Mouse (Mus musculus) kidney, embryonic 14.5 days (tissue): Measurements from ENCODE around the gene Tc2n. TPM values are rescaled to one million over a fixed set of nuclear protein-coding genes. Genes with fewer than 3 reads are reported as not detected.

Experiments
- ATAC-seq: fragments of 200-750 bp; cut with Nextera tagmentation; 2 replicates; pipeline ENCODE4 v1.8.0; 2017; ENCODE audit warnings: moderate number of reproducible peaks, mild to moderate bottlenecking, moderate TSS enrichment, moderate library complexity; ENCODE audit not compliant: low FRiP score, low TSS enrichment
- H3K27ac ChIP-seq: fragments of 300-500 bp; sonication (generic); 2 replicates; pipeline ENCODE4 v1.5.1; 2014; ENCODE audit warnings: low read depth, mild to moderate bottlenecking, low read length, moderate library complexity, mixed read lengths
- H3K27me3 ChIP-seq: fragments of 300-500 bp; sonication (generic); 2 replicates; pipeline ENCODE4 v1.6.1; 2014; ENCODE audit warnings: mild to moderate bottlenecking, low read length; ENCODE audit not compliant: control insufficient read depth, insufficient read depth
- H3K36me3 ChIP-seq: fragments of 300-500 bp; sonication (generic); 2 replicates; pipeline ENCODE4 v1.6.1; 2014; ENCODE audit warnings: low read length, mixed read lengths; ENCODE audit not compliant: control insufficient read depth, insufficient read depth
- H3K4me1 ChIP-seq: fragments of 300-500 bp; sonication (generic); 2 replicates; pipeline ENCODE4 v1.6.1; 2014; ENCODE audit warnings: low read length, mixed read lengths; ENCODE audit not compliant: control insufficient read depth, insufficient read depth
- H3K4me2 ChIP-seq: fragments of 300-500 bp; sonication (generic); replicated peaks from 2 replicates; pipeline ENCODE4 v1.6.1; 2014; ENCODE audit warnings: low read depth, mild to moderate bottlenecking, low read length
- H3K4me3 ChIP-seq: fragments of 300-500 bp; sonication (generic); 2 replicates; pipeline ENCODE4 v1.5.1; 2014; ENCODE audit warnings: mild to moderate bottlenecking, low read length
- H3K9ac ChIP-seq: fragments of 300-500 bp; sonication (generic); 2 replicates; pipeline ENCODE4 v1.6.1; 2014; ENCODE audit warnings: low read depth, mild to moderate bottlenecking, low read length, moderate library complexity
- H3K9me3 ChIP-seq: fragments of 300-500 bp; sonication (generic); 2 replicates; pipeline ENCODE4 v1.6.1; 2016; ENCODE audit warnings: low read length; ENCODE audit not compliant: control insufficient read depth
- WGBS: fragments of 180-500 bp; shearing (Covaris S2); extraction: QIAGEN DNeasy Blood & Tissue Kit; methylation state at CpG from one replicate; pipeline ENCODE4 v1.1.7; 2014; 5-methylcytosine and 5-hydroxymethylcytosine counted together
- polyA plus RNA-seq: library from polyadenylated mRNA; unstranded; fragments of >200 nt; fragmentation: Nextera tagmentation; extraction: Ambion mirVana; gene quantifications from 2 replicates; pipeline ENCODE4 v1.2.1, GENCODE M21; 2014

Gene Tc2n
- polyA plus RNA-seq = 0.43 and 0.62 TPM in 2 replicates

DNA sequence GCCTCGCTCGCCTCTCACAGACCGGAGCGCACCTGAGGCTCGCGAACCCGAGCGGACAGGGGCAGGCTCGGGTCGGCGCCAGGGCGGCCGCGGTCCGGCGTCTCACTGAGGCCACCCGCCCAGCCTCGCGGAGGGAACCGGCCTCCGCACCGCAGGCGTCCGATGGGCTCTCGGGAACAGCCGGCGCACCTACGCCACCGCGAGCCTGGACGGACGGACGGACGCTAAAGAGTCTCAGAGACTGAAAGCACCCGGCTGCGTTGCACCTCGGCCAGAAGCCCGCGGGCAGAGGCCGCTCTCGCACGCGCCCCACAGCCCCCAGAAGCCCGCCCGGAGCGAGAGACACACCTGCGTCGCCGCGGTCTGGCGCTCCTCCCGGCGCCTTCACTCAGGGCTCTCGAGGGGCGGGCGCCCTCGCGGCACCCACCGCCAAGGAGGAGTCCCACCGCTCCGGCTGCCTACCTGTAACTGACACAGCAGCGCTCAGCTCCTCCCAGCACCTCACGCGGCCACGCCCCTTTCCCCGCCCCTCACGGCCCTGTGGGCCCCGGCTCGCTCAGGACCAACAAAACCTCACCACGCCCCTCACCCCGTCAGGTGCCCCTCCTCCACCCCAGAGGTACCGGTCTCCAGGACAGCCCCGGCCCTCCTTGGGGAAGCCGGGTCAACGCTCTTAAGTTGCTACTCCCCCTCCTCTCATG is at the start of gene Tc2n:
Gene Tc2n, minus strand, starts transcription at position 470 of the 701 bp plus-strand sequence.
- peaks cover 10% of the 10 kb centered on the region for H3K27me3 ChIP-seq
- H3K4me1 ChIP-seq = no peaks in the 10 kb centered on the region
- no peak within 1 kb of the TSS for H3K27ac ChIP-seq
- WGBS = under 1% methylated on average over 50 of the region's 75 CpGs
- no peaks in the 10 kb centered on the region for H3K9me3 ChIP-seq
- peak within 1 kb of the TSS; percentile 99 for H3K4me2 ChIP-seq
- H3K4me3 ChIP-seq = peak within 1 kb of the TSS; percentile 54
- peak within 1 kb of the TSS; percentile 56 for H3K9ac ChIP-seq
- H3K36me3 ChIP-seq = no peaks in the 10 kb centered on the region
- ATAC-seq = peak; percentile 99

DNA sequence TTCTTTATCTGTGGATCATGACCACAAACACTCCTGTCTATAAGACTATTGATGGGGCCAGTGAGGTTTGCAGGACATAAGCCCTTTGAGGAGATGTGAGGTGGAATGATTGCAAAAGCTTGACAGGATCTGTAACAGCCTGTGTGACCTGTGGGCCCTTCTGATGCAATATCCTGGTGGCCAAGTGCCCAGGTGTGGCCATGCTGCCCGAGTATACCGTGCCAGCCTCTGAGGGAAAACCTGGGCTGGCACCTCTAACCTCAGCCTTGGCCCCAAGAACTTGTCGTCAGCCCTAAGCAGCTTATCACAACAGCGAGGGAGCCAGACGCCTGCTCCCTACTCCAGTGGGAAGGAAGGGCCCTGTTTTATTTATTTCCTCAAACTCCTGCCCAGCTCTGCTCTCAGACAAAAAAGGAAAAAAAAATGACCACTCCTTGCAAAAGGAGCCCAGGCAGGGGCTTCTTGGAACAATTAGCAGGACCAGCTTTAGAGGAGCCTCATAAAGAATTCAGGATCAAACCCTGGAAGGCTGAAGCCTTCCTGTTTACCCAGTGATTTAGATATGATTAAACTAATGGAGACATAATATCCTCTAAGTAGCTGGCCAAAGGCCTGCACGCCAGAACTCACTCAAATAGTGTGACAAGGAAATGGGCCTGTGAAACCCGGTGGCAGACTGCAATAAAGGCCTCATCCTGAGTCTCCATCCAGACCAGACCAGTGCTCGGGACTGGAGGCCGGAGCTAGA is 49.2 kb upstream of the Tc2n start:
- Histone ChIP-seq H3K4me2 (no peak overlapping the region), H3K27ac (no peak overlapping the region), H3K4me3 (no peak overlapping the region), H3K9ac (no peak overlapping the region), H3K4me1 (no peaks in the 10 kb centered on the region), H3K9me3 (no peaks in the 10 kb centered on the region), H3K36me3 (no peaks in the 10 kb centered on the region), H3K27me3 (no peaks in the 10 kb centered on the region)
- WGBS = 53% methylated on average over 9 of the region's 9 CpGs
- ATAC-seq = no peak

- no peak overlapping the region for H3K4me3 ChIP-seq
- no peaks in the 10 kb centered on the region for H3K27me3 ChIP-seq
- no peak for ATAC-seq
- no peak overlapping the region for H3K4me2 ChIP-seq
- WGBS = 78% methylated on average over 3 of the region's 3 CpGs
- H3K9me3 ChIP-seq = no peaks in the 10 kb centered on the region
- H3K9ac ChIP-seq = no peak overlapping the region
- H3K36me3 ChIP-seq = no peaks in the 10 kb centered on the region
- no peaks in the 10 kb centered on the region for H3K4me1 ChIP-seq
- no peak overlapping the region for H3K27ac ChIP-seq
Observed at GRCm38 (mm10) chr12:101766228-101766852, 48.0 kb upstream of the Tc2n start.

GRCm38 (mm10) chr12:101764870-101765269 is 46.5 kb upstream of the Tc2n start:
- no peaks in the 10 kb centered on the region for H3K27me3 ChIP-seq
- no peak overlapping the region for H3K27ac ChIP-seq
- no peaks in the 10 kb centered on the region for H3K9me3 ChIP-seq
- no peaks in the 10 kb centered on the region for H3K36me3 ChIP-seq
- no peak overlapping the region for H3K4me2 ChIP-seq
- H3K4me1 ChIP-seq = no peaks in the 10 kb centered on the region
- no peak overlapping the region for H3K9ac ChIP-seq
- 74% methylated on average over 5 of the region's 5 CpGs for WGBS
- no peak overlapping the region for H3K4me3 ChIP-seq
- no peak for ATAC-seq

- H3K9me3 ChIP-seq = no peaks in the 10 kb centered on the region
- no peak for ATAC-seq
- 49% methylated on average over 3 of the region's 3 CpGs for WGBS
Observed at GRCm38 (mm10) chr12:101763065-101763464, 44.7 kb upstream of the Tc2n start.

GRCm38 (mm10) chr12:101762054-101762453 is 43.7 kb upstream of the Tc2n start:
- ATAC-seq = no peak
- WGBS = 85% methylated on average over 5 of the region's 5 CpGs

More at GRCm38 (mm10) chr12:101763065-101763464, 44.7 kb upstream of the Tc2n start:
- H3K4me2 ChIP-seq = no peak overlapping the region
- H3K27me3 ChIP-seq = no peaks in the 10 kb centered on the region
- no peak overlapping the region for H3K27ac ChIP-seq
- no peaks in the 10 kb centered on the region for H3K4me1 ChIP-seq
- H3K4me3 ChIP-seq = no peak overlapping the region
- no peak overlapping the region for H3K9ac ChIP-seq
- H3K36me3 ChIP-seq = no peaks in the 10 kb centered on the region

DNA sequence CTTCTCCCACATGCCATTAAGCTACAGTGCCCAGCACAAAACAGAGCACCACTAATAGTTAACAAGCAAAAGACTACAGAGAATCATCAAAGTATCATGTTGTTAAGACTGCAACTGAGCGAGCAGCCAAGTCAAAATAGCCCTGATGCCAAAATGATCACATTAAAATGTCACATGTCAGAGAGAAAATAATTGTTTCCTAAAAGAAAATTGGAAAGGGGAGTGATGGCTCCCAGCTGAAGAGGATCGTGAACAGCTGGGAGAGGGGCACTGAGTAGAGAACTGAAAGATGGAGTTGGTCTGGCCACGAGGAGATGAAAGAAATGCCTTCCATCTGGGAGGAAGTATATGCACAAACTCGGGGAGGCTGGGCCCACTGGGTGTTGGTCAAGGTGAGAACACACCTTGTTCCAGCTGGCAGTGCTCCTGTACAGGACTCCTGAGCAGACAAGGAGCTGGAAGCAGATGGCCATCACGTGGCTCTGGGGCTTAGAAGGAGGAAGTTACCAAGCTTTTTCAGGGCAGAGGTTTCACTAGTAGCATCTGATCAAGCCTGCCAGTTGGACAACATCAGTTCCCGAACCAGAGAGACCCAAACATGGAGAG is 41.2 kb upstream of the Tc2n start:
- ATAC-seq = no peak
- no peaks in the 10 kb centered on the region; the same call in 1 of the 2 replicates for H3K36me3 ChIP-seq
- 58% methylated on average over 6 of the region's 6 CpGs for WGBS

More at GRCm38 (mm10) chr12:101762054-101762453, 43.7 kb upstream of the Tc2n start:
- Histone ChIP-seq H3K9ac (no peak overlapping the region), H3K4me3 (no peak overlapping the region), H3K27ac (no peak overlapping the region), H3K36me3 (no peaks in the 10 kb centered on the region), H3K9me3 (no peaks in the 10 kb centered on the region), H3K4me1 (no peaks in the 10 kb centered on the region), H3K27me3 (no peaks in the 10 kb centered on the region), H3K4me2 (no peak overlapping the region)

GRCm38 (mm10) chr12:101758698-101759097 is 40.4 kb upstream of the Tc2n start:
- ATAC-seq = no peak
- Histone ChIP-seq H3K27me3 (no peaks in the 10 kb centered on the region), H3K4me3 (no peak overlapping the region), H3K36me3 (no peaks in the 10 kb centered on the region; the same call in 1 of the 2 replicates), H3K4me2 (no peak overlapping the region), H3K4me1 (no peaks in the 10 kb centered on the region), H3K9ac (no peak overlapping the region), H3K27ac (no peak overlapping the region), H3K9me3 (no peaks in the 10 kb centered on the region)

More for the DNA sequence above, 41.2 kb upstream of the Tc2n start:
- no peak overlapping the region for H3K4me2 ChIP-seq
- H3K9ac ChIP-seq = no peak overlapping the region
- no peak overlapping the region for H3K4me3 ChIP-seq
- no peaks in the 10 kb centered on the region for H3K9me3 ChIP-seq
- no peaks in the 10 kb centered on the region for H3K4me1 ChIP-seq
- H3K27me3 ChIP-seq = no peaks in the 10 kb centered on the region
- no peak overlapping the region for H3K27ac ChIP-seq
